Mouse (Mus musculus) CH12.LX (cell line): Measurements from ENCODE around the gene Cyp39a1. TPM values are rescaled to one million over a fixed set of nuclear protein-coding genes. Genes with fewer than 3 reads are reported as not detected.
A peak's percentile ranks its signal among the peaks of the same experiment; 100 is the strongest.

Experiments used
- DNase-seq: peaks from one replicate; pipeline ENCODE4 v3.0.0-alpha.2; 2013; ENCODE audit errors: extremely low read depth
- H3K27ac ChIP-seq: 2 replicates; pipeline ENCODE4 v1.5.1; 2012; ENCODE audit warnings: low read depth, mild to moderate bottlenecking, control low read depth, moderate library complexity; ENCODE audit not compliant: insufficient read depth
- H3K27me3 ChIP-seq: replicated peaks from 2 replicates; pipeline ENCODE3; 2012; ENCODE audit warnings: inconsistent platforms
- H3K36me3 ChIP-seq, 2 experiments: replicated peaks in 1 of 2; 2 replicates each; pipeline versions ENCODE3 to v1.6.1; 2012; ENCODE audit warnings: inconsistent platforms in 1 of 2, low read length in 1 of 2, mild to moderate bottlenecking in 1 of 2, mixed read lengths in 1 of 2, moderate library complexity in 1 of 2; ENCODE audit not compliant: control insufficient read depth in 1 of 2, insufficient read depth in 1 of 2
- H3K4me1 ChIP-seq, 2 experiments: 2 replicates each; pipeline ENCODE4 v1.6.1; 2012; ENCODE audit warnings: inconsistent platforms in 1 of 2, moderate library complexity in 1 of 2; ENCODE audit not compliant: insufficient read depth in 2 of 2, control insufficient read depth in 1 of 2
- H3K4me2 ChIP-seq: 2 replicates; pipeline ENCODE4 v1.6.1; 2012; ENCODE audit warnings: low read depth, mild to moderate bottlenecking, control low read depth; ENCODE audit not compliant: poor library complexity, insufficient read depth, severe bottlenecking
- H3K4me3 ChIP-seq, 3 experiments: fragments of 150-350 bp in 1 of 3; sonication (generic) in 1 of 3; replicated peaks in 1 of 3; 2 replicates each; pipeline versions ENCODE3 to v1.5.1; 2011 to 2012; ENCODE audit warnings: low read depth in 2 of 3, low read length in 2 of 3, mild to moderate bottlenecking in 2 of 3, moderate library complexity in 2 of 3, control low read depth in 1 of 3, improper control_type of control experiment in 1 of 3, inconsistent platforms in 1 of 3, mixed read lengths in 1 of 3; ENCODE audit not compliant: poor library complexity in 1 of 3
- H3K79me2 ChIP-seq: replicated peaks from 2 replicates; pipeline ENCODE4 v1.6.1; 2012; ENCODE audit warnings: mild to moderate bottlenecking, moderate library complexity; ENCODE audit not compliant: control insufficient read depth, poor library complexity, insufficient read depth, severe bottlenecking; ENCODE audit errors: extremely low read depth
- H3K9ac ChIP-seq: 2 replicates; pipeline ENCODE4 v1.6.1; 2012; ENCODE audit warnings: low read depth, mild to moderate bottlenecking, control low read depth, moderate library complexity; ENCODE audit not compliant: insufficient read depth
- H3K9me3 ChIP-seq: replicated peaks from 2 replicates; pipeline ENCODE3; 2012; ENCODE audit warnings: low read length, inconsistent platforms, mixed read lengths
- CHD2 ChIP-seq: IDR thresholded peaks from 2 replicates; pipeline ENCODE4 v1.6.1; 2011; ENCODE audit warnings: low read length, improper control_type of control experiment
- CTCF ChIP-seq, 2 experiments: IDR thresholded peaks in 1 of 2; conservative IDR thresholded peaks in 1 of 2; 2 replicates each; pipeline ENCODE4 v1.5.1; 2011 to 2012; ENCODE audit warnings: low read depth in 2 of 2, low read length in 2 of 2, improper control_type of control experiment in 1 of 2, inconsistent platforms in 1 of 2, mild to moderate bottlenecking in 1 of 2, moderate library complexity in 1 of 2
- GABPA ChIP-seq: IDR thresholded peaks from 2 replicates; pipeline ENCODE4 v1.6.1; 2012; ENCODE audit warnings: low read depth, low read length, improper control_type of control experiment, inconsistent platforms; ENCODE audit not compliant: insufficient replicate concordance
- HCFC1 ChIP-seq: IDR thresholded peaks from 2 replicates; pipeline ENCODE4 v1.6.1; 2012; ENCODE audit warnings: low read depth, mild to moderate bottlenecking, inconsistent platforms, low read length, improper control_type of control experiment
- JUN ChIP-seq: IDR thresholded peaks from 2 replicates; pipeline ENCODE4 v1.6.1; 2011; ENCODE audit warnings: low read depth, mild to moderate bottlenecking, low read length, improper control_type of control experiment, moderate library complexity; ENCODE audit not compliant: insufficient read depth
- MAZ ChIP-seq: IDR thresholded peaks from 2 replicates; pipeline ENCODE4 v1.6.1; 2012; ENCODE audit warnings: low read depth, mild to moderate bottlenecking, inconsistent platforms, low read length, improper control_type of control experiment, moderate library complexity
- POLR2AphosphoS2 ChIP-seq: IDR thresholded peaks from 2 replicates; pipeline ENCODE4 v1.6.1; 2011; ENCODE audit warnings: low read depth, low read length, improper control_type of control experiment
- RAD21 ChIP-seq: IDR thresholded peaks from 2 replicates; pipeline ENCODE4 v1.6.1; 2011; ENCODE audit warnings: low read depth, mild to moderate bottlenecking, low read length, improper control_type of control experiment, moderate library complexity
- RCOR1 ChIP-seq: conservative IDR thresholded peaks from 2 replicates; pipeline ENCODE4 v1.6.1; 2012; ENCODE audit warnings: low read depth, mild to moderate bottlenecking, inconsistent platforms, low read length, improper control_type of control experiment
- SMC3 ChIP-seq: IDR thresholded peaks from 2 replicates; pipeline ENCODE4 v1.6.1; 2011; ENCODE audit warnings: low read depth, low read length, improper control_type of control experiment
- TCF12 ChIP-seq: IDR thresholded peaks from 2 replicates; pipeline ENCODE4 v1.6.1; 2014; ENCODE audit warnings: low read depth, mild to moderate bottlenecking, inconsistent platforms, low read length, improper control_type of control experiment
- dilution Hi-C: fragments of 300-500 bp; cut with MboI; formaldehyde crosslinking; loops from 2 replicates; pipeline ENCODE4 v1.14.3; 2020; ENCODE audit warnings: low sequenced_read_pairs; ENCODE audit not compliant: extremely low pct_unique_long_range_greater_than_20kb, extremely low pct_ligation_motif_present
- in situ Hi-C: fragments of 300-500 bp; cut with MboI; formaldehyde crosslinking; loops from 3 replicates; pipeline ENCODE4 v1.14.3; 2019; ENCODE audit warnings: low sequenced_read_pairs, low pct_ligation_motif_present, low pct_unique_long_range_greater_than_20kb, mixed read lengths
- polyA plus RNA-seq: library from polyadenylated mRNA; unstranded; fragments of >175 nt; gene quantifications from 2 replicates; pipeline ENCODE4 v1.2.1, GENCODE M21; 2012; ENCODE audit warnings: low read depth; ENCODE audit not compliant: insufficient read length
- total RNA-seq, 2 experiments: library from RNA; depleted of rRNA; stranded (reverse); fragments of 300-350 nt in 1 of 2; fragments of >200 nt in 1 of 2; gene quantifications; 2 replicates each; pipeline ENCODE4 v1.2.3; 2012 to 2014

Cyp39a1 gene
- total and polyA plus RNA-seq, 3 experiments = 0.04 to 0.43 (median 0.16) TPM

DNA sequence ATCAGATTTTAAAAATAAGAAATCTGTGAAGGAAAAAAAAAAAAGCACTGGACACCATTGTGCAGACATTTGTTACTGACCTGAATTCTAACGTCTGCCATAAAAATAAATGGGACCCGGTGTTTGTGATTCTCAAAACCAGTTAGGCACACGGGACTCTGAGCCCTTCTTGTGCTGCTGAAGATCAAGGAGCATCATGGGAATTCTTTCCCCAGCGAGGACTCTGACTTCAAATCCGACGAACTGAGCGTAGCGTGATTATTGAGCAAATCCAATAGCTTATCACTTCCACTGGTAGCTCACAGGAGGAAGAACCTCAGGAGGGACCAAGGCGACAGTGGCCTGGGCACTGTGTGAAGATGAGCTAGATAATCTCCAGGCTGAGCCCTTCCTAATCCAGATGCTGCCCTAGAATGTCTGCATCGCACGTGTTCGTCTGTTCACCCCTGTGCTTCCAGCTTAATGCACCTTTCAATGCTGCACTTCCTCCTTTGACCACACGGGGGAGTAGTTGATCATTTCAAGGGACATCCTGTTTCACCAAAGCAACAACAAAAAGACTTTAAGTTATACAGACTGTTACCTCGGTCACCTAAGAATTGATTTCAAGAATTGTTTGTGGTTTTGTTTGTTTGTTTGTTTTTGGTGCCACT lies 31.9 kb downstream of the Cyp39a1 start:
- TF ChIP-seq CHD2 (no peak), RCOR1 (no peak), TCF12 (no peak), RAD21 (peak; percentile 25), GABPA (no peak), CTCF (conservative IDR thresholded peaks at IDR 0.05 in 1 of 2, IDR thresholded peaks at IDR 0.05 in 1 of 2; ENCODE audit: low read depth in 2 of 2, low read length in 2 of 2) (peak; percentile 53 to 72), MAZ (no peak), SMC3 (peak; percentile 21; the same call in 1 of the 2 replicates), HCFC1 (no peak)
- Histone ChIP-seq H3K9ac (no peak overlapping the region), H3K4me2 (no peak overlapping the region), H3K79me2 (no peaks in the 10 kb centered on the region), H3K4me3 (no peak overlapping the region), H3K4me1 (no peaks in the 10 kb centered on the region), H3K27ac (no peak overlapping the region), H3K36me3 (no peaks in the 10 kb centered on the region), H3K27me3 (no peaks in the 10 kb centered on the region), H3K9me3 (peaks cover 27% of the 10 kb centered on the region)
- in situ Hi-C loops = loop anchor here (10.0 kb wide), 1 partner anchor 166 kb away; no protein-coding TSS in a partner anchor
- DNase-seq = peak; percentile 57
- dilution Hi-C loops = no loop called here

DNA sequence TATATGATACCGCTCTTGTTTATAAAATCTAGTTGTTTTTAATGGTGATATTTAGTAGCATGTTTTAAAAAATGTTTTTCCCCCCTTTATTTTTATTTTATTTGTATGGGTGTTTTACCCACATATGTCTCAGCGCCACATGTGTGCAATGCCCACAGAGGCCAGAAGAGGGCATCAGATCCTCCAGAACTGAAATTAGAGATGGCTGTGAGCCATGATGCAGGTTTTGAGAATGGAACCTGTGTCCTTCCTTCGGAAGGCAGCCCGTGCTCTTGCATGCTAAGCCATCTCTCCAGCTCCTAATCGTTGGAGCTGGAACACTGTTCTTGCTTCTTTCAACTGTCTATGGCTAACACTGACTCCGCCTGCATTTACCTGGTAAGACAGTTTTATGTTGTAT lies 33.8 kb downstream of the Cyp39a1 start:
- dilution Hi-C loops (no loop called here), in situ Hi-C loops (loop anchor here (25.0 kb wide), 1 partner anchor 336 kb away; no protein-coding TSS in a partner anchor)
- Histone ChIP-seq H3K4me1 (no peaks in the 10 kb centered on the region), H3K36me3 (no peaks in the 10 kb centered on the region), H3K27me3 (no peaks in the 10 kb centered on the region), H3K9me3 (peaks cover 28% of the 10 kb centered on the region), H3K4me2 (no peak overlapping the region), H3K79me2 (no peaks in the 10 kb centered on the region), H3K4me3 (no peak overlapping the region), H3K27ac (no peak overlapping the region), H3K9ac (no peak overlapping the region)
- TF ChIP-seq JUN (no peak), CTCF (conservative IDR thresholded peaks at IDR 0.05 in 1 of 2, IDR thresholded peaks at IDR 0.05 in 1 of 2; ENCODE audit: low read depth in 2 of 2, low read length in 2 of 2) (peak in 1 of 2 experiments; percentile 40; a peak in 3 of 4 replicates), SMC3 (peak; percentile 5; the same call in 1 of the 2 replicates), POLR2AphosphoS2 (no peak), RAD21 (peak; percentile 7), TCF12 (no peak)
- peak; percentile 23 for DNase-seq
